Mouse (Mus musculus): ENCODE results near the gene Glis2.

Glis2 gene

GRCm38 (mm10) chr16:4659326-4659725 lies 64.8 kb downstream of the Glis2 start:
- no peak for DNase-seq (ENCODE audit: low read depth, low spot score)

GRCm38 (mm10) chr16:4661605-4662004 lies 67.1 kb downstream of the Glis2 start:
- no peak for DNase-seq (ENCODE audit: low read depth, low spot score)

GRCm38 (mm10) chr16:4663806-4664205 lies 69.3 kb downstream of the Glis2 start:
- DNase-seq (ENCODE audit: low read depth, low spot score), result no peak

GRCm38 (mm10) chr16:4665726-4666125 lies 71.2 kb downstream of the Glis2 start:
- no peak for DNase-seq (ENCODE audit: low read depth, low spot score)

- DNase-seq (ENCODE audit: low read depth, low spot score), result peak; percentile 91
Measured at GRCm38 (mm10) chr16:4667190-4667808, 72.8 kb downstream of the Glis2 start.

GRCm38 (mm10) chr16:4670317-4670716 lies 75.8 kb downstream of the Glis2 start:
- no peak for DNase-seq (ENCODE audit: low read depth, low spot score)

DNA sequence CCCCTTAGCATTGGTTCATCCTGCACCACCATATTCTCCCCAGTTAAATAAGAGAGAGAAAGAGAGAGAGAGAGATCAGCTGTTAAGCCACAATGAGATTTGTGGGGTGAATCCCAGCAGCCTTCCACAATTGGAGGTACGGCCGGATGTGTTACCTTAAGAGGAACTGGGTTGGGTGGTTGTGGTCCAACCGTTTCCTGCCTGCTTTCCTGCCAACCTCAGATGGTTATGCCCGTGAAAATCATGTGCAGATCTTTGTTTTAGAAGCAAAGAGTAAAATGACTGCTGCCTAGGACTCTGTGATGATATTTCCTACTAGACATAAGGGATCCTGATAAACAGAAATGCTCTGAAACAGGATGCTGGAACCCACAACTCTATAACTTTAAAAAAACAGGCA lies 79.6 kb downstream of the Glis2 start:
- no peak for DNase-seq (ENCODE audit: low read depth, low spot score)

Measured in retina, postnatal 7 days (tissue).